8 mouse cellular contexts compared by ENCODE assay signal in the genomic region with DNA sequence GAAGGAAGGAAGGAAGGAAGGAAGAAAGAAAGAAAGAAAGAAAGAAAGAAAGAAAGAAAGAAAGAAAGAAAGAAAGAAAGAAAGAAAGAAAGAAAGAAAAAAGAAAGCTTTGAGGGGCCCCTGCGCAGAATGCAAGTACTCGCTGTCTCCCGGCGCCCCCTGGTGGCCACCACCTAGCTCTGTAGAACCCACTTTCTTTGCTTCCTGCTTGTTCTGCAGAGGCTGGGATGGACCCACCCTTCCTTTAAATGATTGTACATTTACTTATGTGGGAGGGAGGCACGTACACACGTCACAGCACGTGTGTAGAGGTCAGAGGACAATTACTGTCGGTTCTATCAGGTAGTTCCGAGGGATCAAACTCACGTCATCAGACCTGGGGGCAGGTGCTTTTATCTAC. TPM values are rescaled to one million over a fixed set of nuclear protein-coding genes. Genes with fewer than 3 reads are reported as not detected.
DNase-seq lines count a peak whose midpoint lies in the region; ATAC-seq and TF ChIP-seq lines count a peak whose summit lies in the region.

No protein-coding gene starts in this region.

- no peak overlapping the region for H3K27ac ChIP-seq in hindbrain, embryonic 11.5 days (ENCODE audit: low read depth, low read length)
- no peak overlapping the region for H3K27ac ChIP-seq in hindbrain, embryonic 13.5 days
- no peak overlapping the region for H3K27ac ChIP-seq in kidney, adult 2 months (ENCODE audit: insufficient read depth, low read depth, low read length)
- no peak overlapping the region for H3K27ac ChIP-seq in liver, adult 2 months (replicated peaks; ENCODE audit: insufficient read depth, low read depth, low read length)
- no peak overlapping the region for H3K27ac ChIP-seq in neural tube, embryonic 12.5 days
- H3K27ac ChIP-seq in stomach, embryonic 15.5 days = no peak overlapping the region

- no peak overlapping the region for H3K4me2 ChIP-seq in hindbrain, embryonic 11.5 days (replicated peaks; ENCODE audit: low read depth, low read length)
- H3K4me2 ChIP-seq in hindbrain, embryonic 13.5 days = no peak overlapping the region
- no peak overlapping the region for H3K4me2 ChIP-seq in neural tube, embryonic 12.5 days (replicated peaks)
- H3K4me2 ChIP-seq in stomach, embryonic 15.5 days = no peak overlapping the region

- peaks cover 9% of the 10 kb centered on the region; the same call in 1 of the 2 replicates for H3K36me3 ChIP-seq in hindbrain, embryonic 11.5 days (ENCODE audit: control insufficient read depth, insufficient read depth, low read length)
- H3K36me3 ChIP-seq in hindbrain, embryonic 13.5 days = peaks cover 35% of the 10 kb centered on the region
- 0 out of 2 replicates have a peak, but pooled peaks cover 2% of the 10 kb centered on the region for H3K36me3 ChIP-seq in kidney, adult 2 months (ENCODE audit: control insufficient read depth, insufficient read depth, low read length)
- H3K36me3 ChIP-seq in liver, adult 2 months (ENCODE audit: control insufficient read depth, insufficient read depth, low read length) = no peaks in the 10 kb centered on the region
- H3K36me3 ChIP-seq in neural tube, embryonic 12.5 days = peaks cover 27% of the 10 kb centered on the region
- H3K36me3 ChIP-seq in stomach, embryonic 15.5 days = peaks cover 25% of the 10 kb centered on the region

- 19% methylated on average over 10 of the region's 10 CpGs for WGBS in hindbrain, embryonic 11.5 days
- 20% methylated on average over 10 of the region's 10 CpGs for WGBS in hindbrain, embryonic 13.5 days
- 7% methylated on average over 10 of the region's 10 CpGs for WGBS in kidney, adult 2 months
- WGBS in liver, adult 2 months = 12% methylated on average over 10 of the region's 10 CpGs
- WGBS in neural tube, embryonic 12.5 days = 17% methylated on average over 10 of the region's 10 CpGs
- WGBS in stomach, embryonic 15.5 days = 9% methylated on average over 10 of the region's 10 CpGs

- TF ChIP-seq POLR2A in kidney, adult 2 months (IDR thresholded peaks at IDR 0.05; ENCODE audit: low read depth, low read length) = no peak
- TF ChIP-seq POLR2A in liver, adult 2 months (IDR thresholded peaks at IDR 0.05; ENCODE audit: extremely low read depth, insufficient read depth, low read length) = no peak

- no peak overlapping the region for H3K9ac ChIP-seq in hindbrain, embryonic 11.5 days (ENCODE audit: low read depth, low read length)
- H3K9ac ChIP-seq in hindbrain, embryonic 13.5 days = no peak overlapping the region
- no peak overlapping the region for H3K9ac ChIP-seq in liver, adult 2 months (ENCODE audit: low read depth, low read length)
- H3K9ac ChIP-seq in neural tube, embryonic 12.5 days = no peak overlapping the region
- no peak overlapping the region for H3K9ac ChIP-seq in stomach, embryonic 15.5 days

- DNase-seq in hindbrain, embryonic 11.5 days (ENCODE audit: low spot score) = peak; percentile 89
- peak; percentile 93 to 94 for DNase-seq in cerebellum, postnatal 10 days
- DNase-seq in frontal cortex, postnatal 36 days (ENCODE audit: low spot score in 2 of 2) = peak; percentile 74 to 77
- peak; percentile 75 for DNase-seq in kidney, adult 2 months
- peak; percentile 28 for DNase-seq in liver, adult 2 months (ENCODE audit: extremely low read depth, low read depth, low spot score)

- no peak overlapping the region for H3K4me3 ChIP-seq in hindbrain, embryonic 11.5 days (ENCODE audit: low read depth, low read length)
- no peak overlapping the region for H3K4me3 ChIP-seq in hindbrain, embryonic 13.5 days
- no peak overlapping the region for H3K4me3 ChIP-seq in kidney, adult 2 months (ENCODE audit: insufficient read depth, low read depth, low read length)
- no peak overlapping the region for H3K4me3 ChIP-seq in liver, adult 2 months (ENCODE audit: insufficient read depth, low read depth, low read length)
- H3K4me3 ChIP-seq in neural tube, embryonic 12.5 days = no peak overlapping the region
- no peak overlapping the region for H3K4me3 ChIP-seq in stomach, embryonic 15.5 days (replicated peaks)

- H3K4me1 ChIP-seq in hindbrain, embryonic 11.5 days (replicated peaks; ENCODE audit: control insufficient read depth, insufficient read depth, low read length) = no peaks in the 10 kb centered on the region
- peaks cover 8% of the 10 kb centered on the region; the same call in 1 of the 2 replicates for H3K4me1 ChIP-seq in hindbrain, embryonic 13.5 days (replicated peaks)
- H3K4me1 ChIP-seq in kidney, adult 2 months (ENCODE audit: control insufficient read depth, insufficient read depth, low read length) = 0 out of 2 replicates have a peak, but pooled peaks cover 2% of the 10 kb centered on the region
- no peaks in the 10 kb centered on the region for H3K4me1 ChIP-seq in liver, adult 2 months (ENCODE audit: control insufficient read depth, insufficient read depth, low read length)
- no peaks in the 10 kb centered on the region for H3K4me1 ChIP-seq in neural tube, embryonic 12.5 days
- H3K4me1 ChIP-seq in stomach, embryonic 15.5 days = no peaks in the 10 kb centered on the region

- TF ChIP-seq CTCF in kidney, adult 2 months (conservative IDR thresholded peaks at IDR 0.05; ENCODE audit: insufficient read depth, insufficient read length, low read depth, low read length) = peak; percentile 67
- TF ChIP-seq CTCF in liver, adult 2 months (IDR thresholded peaks at IDR 0.05; ENCODE audit: low read depth, low read length) = peak; percentile 81

- H3K27me3 ChIP-seq in hindbrain, embryonic 11.5 days (ENCODE audit: control insufficient read depth, insufficient read depth, low read length) = no peaks in the 10 kb centered on the region
- 0 out of 2 replicates have a peak, but pooled peaks cover 2% of the 10 kb centered on the region for H3K27me3 ChIP-seq in hindbrain, embryonic 13.5 days
- H3K27me3 ChIP-seq in kidney, adult 2 months (replicated peaks; ENCODE audit: control insufficient read depth, insufficient read depth, low read length) = no peaks in the 10 kb centered on the region
- no peaks in the 10 kb centered on the region for H3K27me3 ChIP-seq in liver, adult 2 months (ENCODE audit: control insufficient read depth, insufficient read depth, low read length)
- no peaks in the 10 kb centered on the region for H3K27me3 ChIP-seq in neural tube, embryonic 12.5 days (replicated peaks)
- H3K27me3 ChIP-seq in stomach, embryonic 15.5 days (replicated peaks) = no peaks in the 10 kb centered on the region

- H3K79me2 ChIP-seq in liver, adult 2 months (ENCODE audit: control insufficient read depth, insufficient read depth, low read length) = no peaks in the 10 kb centered on the region

- no peak for ATAC-seq in hindbrain, embryonic 11.5 days (ENCODE audit: low FRiP score)
- ATAC-seq in hindbrain, embryonic 13.5 days (ENCODE audit: low FRiP score) = no peak
- ATAC-seq in neural tube, embryonic 12.5 days (ENCODE audit: low FRiP score, low read depth) = 0 out of 2 replicates have a peak, but pooled peaks have one; percentile 54
- ATAC-seq in stomach, embryonic 15.5 days (ENCODE audit: insufficient read depth, low FRiP score, low read depth) = peak; percentile 78

- H3K9me3 ChIP-seq in hindbrain, embryonic 11.5 days (ENCODE audit: control insufficient read depth, low read length) = no peaks in the 10 kb centered on the region
- no peaks in the 10 kb centered on the region for H3K9me3 ChIP-seq in hindbrain, embryonic 13.5 days
- no peaks in the 10 kb centered on the region for H3K9me3 ChIP-seq in neural tube, embryonic 12.5 days
- H3K9me3 ChIP-seq in stomach, embryonic 15.5 days = no peaks in the 10 kb centered on the region

RNA-seq across cellular contexts. Expression of a gene that starts 23.2 kb away (rescaled TPM):
- 24.6 and 25.2 TPM in 2 replicates for polyA plus RNA-seq in hindbrain, embryonic 11.5 days (2014; fragmentation: Nextera tagmentation; extraction: Ambion mirVana)
- 27.9 and 29.3 TPM in 2 replicates for polyA plus RNA-seq in hindbrain, embryonic 13.5 days (2015; fragmentation: Nextera tagmentation; extraction: Ambion mirVana)
- 58.7 and 68.2 TPM in 2 replicates for polyA plus RNA-seq in kidney, adult 2 months (2012; rRNA removed)
- 9.6 and 14.4 TPM in 2 replicates for total RNA-seq in liver, adult 2 months (2014; rRNA removed)
- 25.4 and 27.1 TPM in 2 replicates for polyA plus RNA-seq in liver, adult 2 months (2012; rRNA removed)
- 33.7 and 35.3 TPM in 2 replicates for polyA plus RNA-seq in neural tube, embryonic 12.5 days (2016; fragmentation: Nextera tagmentation; extraction: Ambion mirVana)
- 32.1 and 35.3 TPM in 2 replicates for polyA plus RNA-seq in stomach, embryonic 15.5 days (2015; fragmentation: Nextera tagmentation; extraction: Ambion mirVana)

RNA-seq across cellular contexts. Expression of a gene that starts 35.9 kb away (rescaled TPM):
- 9.8 and 11.2 TPM in 2 replicates for polyA plus RNA-seq in hindbrain, embryonic 11.5 days (2014; fragmentation: Nextera tagmentation; extraction: Ambion mirVana)
- polyA plus RNA-seq in hindbrain, embryonic 13.5 days (2015; fragmentation: Nextera tagmentation; extraction: Ambion mirVana) = 23.2 and 24.8 TPM in 2 replicates
- polyA plus RNA-seq in kidney, adult 2 months (2012; rRNA removed) = 8.4 and 8.8 TPM in 2 replicates
- 2.9 and 3.0 TPM in 2 replicates for total RNA-seq in liver, adult 2 months (2014; rRNA removed)
- 2.0 and 2.4 TPM in 2 replicates for polyA plus RNA-seq in liver, adult 2 months (2012; rRNA removed)
- polyA plus RNA-seq in neural tube, embryonic 12.5 days (2016; fragmentation: Nextera tagmentation; extraction: Ambion mirVana) = 16.6 and 17.3 TPM in 2 replicates
- 6.5 and 6.7 TPM in 2 replicates for polyA plus RNA-seq in stomach, embryonic 15.5 days (2015; fragmentation: Nextera tagmentation; extraction: Ambion mirVana)

Comparison
In these comparisons a context has a peak if more than half of its experiments do, and no peak if none do; other contexts are left out.
1. ATAC-seq: peak in neural tube, embryonic 12.5 days (single experiment) and stomach, embryonic 15.5 days (single experiment); none in hindbrain, embryonic 11.5 days (single experiment) and hindbrain, embryonic 13.5 days (single experiment).
2. DNase-seq: peak in every context shown above with its lines; median percentile 94 in cerebellum, postnatal 10 days; 89 in hindbrain, embryonic 11.5 days; 76 in frontal cortex, postnatal 36 days; 75 in kidney, adult 2 months; 28 in liver, adult 2 months.